26 mouse cellular contexts compared by ENCODE assay signal in the genomic region with DNA sequence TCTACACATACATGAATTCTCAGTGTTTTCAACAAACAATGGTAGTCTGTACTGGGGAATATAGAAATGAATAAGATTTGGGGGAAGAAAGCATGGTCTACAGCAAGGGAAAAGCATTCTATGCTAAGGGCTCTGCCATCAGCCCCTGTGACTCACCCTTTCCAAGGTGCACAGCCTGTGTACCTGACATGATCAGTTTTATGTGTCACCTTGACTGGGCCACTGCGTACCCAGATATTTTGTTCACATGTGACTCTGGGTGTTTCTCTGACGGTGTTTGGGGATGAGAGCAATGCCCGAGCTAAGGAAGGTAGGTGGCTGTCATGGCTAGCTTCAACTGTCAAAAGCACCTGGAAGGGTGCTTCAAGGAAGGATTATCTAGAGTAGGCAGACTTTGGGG.
DNase-seq lines count a peak whose midpoint lies in the region; ATAC-seq and TF ChIP-seq lines count a peak whose summit lies in the region.
"Had no signal": no experiment of that assay in that cellular context is flagged by ENCODE, and none has a peak within 500 bp of the region (broad histone marks: within the 10 kb centered on the region; RNA-seq: fewer than 3 reads in every experiment).

No protein-coding gene starts in this region.

- H3K36me3 ChIP-seq in CH12.LX (replicated peaks in 1 of 2; ENCODE audit: control insufficient read depth in 1 of 2, insufficient read depth in 1 of 2, low read length in 1 of 2) = peaks cover 0 to 40% of the 10 kb centered on the region in 2 experiments
- H3K36me3 ChIP-seq: embryonic facial prominence, embryonic 12.5 days; embryonic facial prominence, embryonic 15.5 days; heart, embryonic 12.5 days; heart, embryonic 15.5 days; hindbrain, embryonic 10.5 days; hindbrain, embryonic 13.5 days had no signal

- peak; percentile 62 for ATAC-seq in inflammation-experienced regulatory T-cells, adult 6 months
- ATAC-seq: forebrain, embryonic 14.5 days; forebrain, postnatal 0 days; hindbrain, embryonic 16.5 days had no signal

- no peak; the same call in 1 of the 2 replicates for TF ChIP-seq EP300 in CH12.LX (IDR thresholded peaks at IDR 0.05; ENCODE audit: low read length)

- no peak for TF ChIP-seq CTCF in CH12.LX (conservative IDR thresholded peaks at IDR 0.05 in 1 of 2, IDR thresholded peaks at IDR 0.05 in 1 of 2; ENCODE audit: low read depth in 2 of 2, low read length in 2 of 2)
- no peak for TF ChIP-seq CTCF in olfactory bulb, adult 2 months (IDR thresholded peaks at IDR 0.05; ENCODE audit: insufficient read depth, low read depth, low read length)

- H3K27ac ChIP-seq in CH12.LX (ENCODE audit: insufficient read depth, low read depth) = peak overlapping the region; percentile 67
- H3K27ac ChIP-seq in olfactory bulb, adult 2 months (ENCODE audit: insufficient read depth, low read depth, low read length) = 0 out of 2 replicates have a peak overlapping the region, but pooled peaks have one; percentile 28
- H3K27ac ChIP-seq: embryonic facial prominence, embryonic 12.5 days; embryonic facial prominence, embryonic 15.5 days; gastrocnemius, adult 2 months; heart, embryonic 15.5 days; hindbrain, embryonic 10.5 days; hindbrain, embryonic 13.5 days had no signal

- TF ChIP-seq POLR2A in CH12.LX (IDR thresholded peaks at IDR 0.05; ENCODE audit: low read depth, low read length) = no peak; the same call in 1 of the 2 replicates
- TF ChIP-seq POLR2A in olfactory bulb, adult 2 months (IDR thresholded peaks at IDR 0.05; ENCODE audit: insufficient read depth, low read depth, low read length) = no peak

- no peaks in the 10 kb centered on the region for H3K27me3 ChIP-seq in CH12.LX (replicated peaks)
- H3K27me3 ChIP-seq: embryonic facial prominence, embryonic 12.5 days; embryonic facial prominence, embryonic 15.5 days; heart, embryonic 12.5 days; heart, embryonic 15.5 days had no signal

- no peaks in the 10 kb centered on the region for H3K9me3 ChIP-seq in CH12.LX (replicated peaks; ENCODE audit: low read length)
- H3K9me3 ChIP-seq: embryonic facial prominence, embryonic 12.5 days; embryonic facial prominence, embryonic 15.5 days; heart, embryonic 12.5 days; heart, embryonic 15.5 days; hindbrain, embryonic 10.5 days; hindbrain, embryonic 13.5 days had no signal

- peaks cover 38 to 86% of the 10 kb centered on the region in 2 experiments for H3K4me1 ChIP-seq in CH12.LX (ENCODE audit: control insufficient read depth in 1 of 2, insufficient read depth in 2 of 2)
- H3K4me1 ChIP-seq in olfactory bulb, adult 2 months (ENCODE audit: control insufficient read depth, insufficient read depth, low read length) = peaks cover 28% of the 10 kb centered on the region

- in situ Hi-C loops in CH12.LX (cut with MboI; ENCODE audit: low pct_ligation_motif_present, low pct_unique_long_range_greater_than_20kb, low sequenced_read_pairs) = no loop called here

- TF ChIP-seq RAD21 in CH12.LX (IDR thresholded peaks at IDR 0.05; ENCODE audit: low read depth, low read length) = no peak

- H3K4me3 ChIP-seq in CH12.LX (replicated peaks in 1 of 3; ENCODE audit: low read depth in 2 of 3, low read length in 2 of 3, poor library complexity in 1 of 3) = no peak overlapping the region
- H3K4me3 ChIP-seq in olfactory bulb, adult 2 months (ENCODE audit: insufficient read depth, low read depth, low read length) = no peak overlapping the region
- H3K4me3 ChIP-seq: embryonic facial prominence, embryonic 12.5 days; embryonic facial prominence, embryonic 15.5 days; gastrocnemius, adult 2 months; heart, embryonic 12.5 days; heart, embryonic 15.5 days; hindbrain, embryonic 10.5 days; hindbrain, embryonic 13.5 days had no signal

- peak; percentile 58 for DNase-seq in CD4-positive, CD25-positive, alpha-beta regulatory T cell, adult 2 months (ENCODE audit: low read depth, low spot score)
- DNase-seq in CH12.LX (ENCODE audit: extremely low read depth) (no peak), liver (no peak)
- no peak for DNase-seq in gastrocnemius, postnatal 4 days (ENCODE audit: low spot score in 2 of 2)
- no peak for DNase-seq in adrenal gland, adult 8-10 months
- DNase-seq: adrenal gland, postnatal 14 days; cerebellum, adult 11 months; cerebellum, adult 2 months; cerebellum, adult 9-11 months; cerebellum, postnatal 25 days; forebrain, postnatal 0 days; gastrocnemius, adult 2 months; gastrocnemius, postnatal 14 days; heart, adult 18-20 months; heart, postnatal 10 days; heart, postnatal 36 days had no signal

- no peak overlapping the region for H3K9ac ChIP-seq in CH12.LX (ENCODE audit: insufficient read depth, low read depth)
- H3K9ac ChIP-seq: embryonic facial prominence, embryonic 12.5 days; embryonic facial prominence, embryonic 15.5 days; forebrain, postnatal 0 days; heart, embryonic 12.5 days; heart, embryonic 15.5 days; hindbrain, embryonic 13.5 days had no signal

- no peaks in the 10 kb centered on the region; the same call in 1 of the 2 replicates for H3K79me2 ChIP-seq in CH12.LX (replicated peaks; ENCODE audit: control insufficient read depth, extremely low read depth, insufficient read depth, poor library complexity, severe bottlenecking)

- dilution Hi-C loops in CH12.LX (cut with MboI; ENCODE audit: extremely low pct_ligation_motif_present, extremely low pct_unique_long_range_greater_than_20kb, low sequenced_read_pairs) = no loop called here

- 90% methylated on average over 3 of the region's 3 CpGs for WGBS in olfactory bulb, adult 2 months

- peak overlapping the region; percentile 19; the same call in 1 of the 2 replicates for H3K4me2 ChIP-seq in CH12.LX (ENCODE audit: insufficient read depth, low read depth, poor library complexity, severe bottlenecking)
- H3K4me2 ChIP-seq: embryonic facial prominence, embryonic 12.5 days; embryonic facial prominence, embryonic 15.5 days; heart, embryonic 12.5 days; heart, embryonic 15.5 days; hindbrain, embryonic 13.5 days had no signal

TF ChIP-seq in CH12.LX, 34 proteins besides CTCF, POLR2A, EP300 and RAD21:
- no peak for TF ChIP-seq ZNF384 (IDR thresholded peaks at IDR 0.05; ENCODE audit: low read depth, low read length)
- TF ChIP-seq BHLHE40 (IDR thresholded peaks at IDR 0.05; ENCODE audit: low read depth, low read length) = no peak
- TF ChIP-seq MAFK (IDR thresholded peaks at IDR 0.05; ENCODE audit: insufficient replicate concordance, low read length) = no peak
- TF ChIP-seq USF2 (conservative IDR thresholded peaks at IDR 0.05; ENCODE audit: low read depth, low read length) = no peak
- 0 out of 2 replicates have a peak, but pooled peaks have one; percentile 11 for TF ChIP-seq ETS1 (conservative IDR thresholded peaks at IDR 0.05; ENCODE audit: low read depth, low read length)
- TF ChIP-seq KAT2A (IDR thresholded peaks at IDR 0.05; ENCODE audit: insufficient replicate concordance, low read length) = 0 out of 2 replicates have a peak, but pooled peaks have one; percentile 1
- peak; percentile 65 for TF ChIP-seq JUND (conservative IDR thresholded peaks at IDR 0.05; ENCODE audit: low read depth, low read length)
